Mouse (Mus musculus) embryonic facial prominence, embryonic 10.5 days (tissue): ENCODE results near the gene H2-T3. TPM values are rescaled to one million over a fixed set of nuclear protein-coding genes. Genes with fewer than 3 reads are reported as not detected.
"Not testable (repeated sequence)": the region's sequence is repeated elsewhere in the genome, so short reads cannot be mapped to it uniquely, and the experiment has no call there.

Experiments used
- DNase-seq: peaks from one replicate; pipeline ENCODE4 v3.0.0-alpha.2; 2017; ENCODE audit warnings: low spot score
- H3K27ac ChIP-seq: fragments of 300-500 bp; sonication (generic); replicated peaks from 2 replicates; pipeline ENCODE4 v1.5.1; 2016; ENCODE audit warnings: mild to moderate bottlenecking
- H3K27me3 ChIP-seq: fragments of 300-500 bp; sonication (generic); replicated peaks from 2 replicates; pipeline ENCODE4 v1.6.1; 2016; ENCODE audit warnings: low read depth, mild to moderate bottlenecking; ENCODE audit not compliant: poor library complexity, severe bottlenecking
- H3K36me3 ChIP-seq: fragments of 300-500 bp; sonication (generic); replicated peaks from 2 replicates; pipeline ENCODE4 v1.6.1; 2016; ENCODE audit warnings: mild to moderate bottlenecking, moderate library complexity
- H3K4me1 ChIP-seq: fragments of 300-500 bp; sonication (generic); 2 replicates; pipeline ENCODE4 v1.6.1; 2016
- H3K4me3 ChIP-seq: fragments of 300-500 bp; sonication (generic); 2 replicates; pipeline ENCODE4 v1.5.1; 2016; ENCODE audit warnings: mild to moderate bottlenecking, moderate library complexity
- H3K9me3 ChIP-seq: fragments of 300-500 bp; sonication (generic); 2 replicates; pipeline ENCODE4 v1.6.1; 2016; ENCODE audit warnings: mild to moderate bottlenecking
- WGBS: fragments of 180-500 bp; shearing (Covaris S2); methylation state at CpG from one replicate; pipeline ENCODE4 v1.1.7; 2016; 5-methylcytosine and 5-hydroxymethylcytosine counted together
- polyA plus RNA-seq: library from polyadenylated mRNA; unstranded; fragments of >200 nt; fragmentation: Nextera tagmentation; extraction: Ambion mirVana; gene quantifications from 2 replicates; pipeline ENCODE4 v1.2.1, GENCODE M21; 2016

The H2-T3 gene
- polyA plus RNA-seq, 1 experiment from 2014 or later = not detected

DNA sequence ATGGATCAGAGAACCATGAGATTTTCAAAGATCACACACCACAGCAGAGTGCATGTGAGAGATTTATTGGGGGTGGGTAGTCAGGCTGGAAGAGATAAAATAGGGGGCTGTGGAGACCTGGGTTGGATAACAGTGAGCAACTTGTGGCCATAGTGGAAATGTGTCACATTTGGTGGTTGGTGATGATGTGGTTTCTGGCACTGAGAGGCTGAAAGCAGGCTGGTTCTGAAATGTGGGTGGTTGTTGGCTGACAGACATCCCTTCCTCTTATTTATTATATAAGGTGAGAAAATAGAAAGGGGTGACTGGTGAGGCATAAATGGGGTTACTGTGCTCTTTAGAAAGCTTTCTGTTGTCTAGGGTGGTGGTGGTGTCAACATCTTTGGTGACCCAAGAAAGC, 20.3 kb downstream of the H2-T3 start:
- Histone ChIP-seq H3K4me3 (no peak overlapping the region), H3K9me3 (no peaks in the 10 kb centered on the region), H3K27ac (no peak overlapping the region), H3K27me3 (peaks cover 78% of the 10 kb centered on the region), H3K4me1 (peaks cover 10% of the 10 kb centered on the region), H3K36me3 (no peaks in the 10 kb centered on the region)
- DNase-seq = no peak

DNA sequence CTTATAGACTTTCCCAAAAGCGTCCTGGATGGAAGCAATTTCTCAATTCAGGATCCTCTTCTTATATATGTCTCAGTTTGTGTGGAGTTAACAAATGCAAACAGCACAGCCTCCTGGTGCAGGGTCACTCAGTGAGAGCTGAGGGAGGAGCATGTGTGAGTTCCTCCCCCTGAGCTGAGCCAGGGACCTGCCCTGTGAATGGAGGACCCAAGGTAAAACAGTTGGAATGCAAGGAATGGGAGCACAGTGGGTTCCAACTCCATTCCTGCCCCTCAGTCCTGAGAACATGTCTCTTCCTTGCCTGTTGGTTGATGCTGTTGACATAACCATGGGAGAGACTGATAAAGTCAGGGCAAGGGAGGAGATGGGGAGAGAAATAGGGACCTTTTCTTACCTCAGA, 21.0 kb downstream of the H2-T3 start:
- H3K36me3 ChIP-seq, H3K4me3 ChIP-seq, DNase-seq, H3K27ac ChIP-seq, H3K4me1 ChIP-seq, H3K9me3 ChIP-seq: not testable (repeated sequence)
- WGBS = 26% methylated on average over 1 of the region's 1 CpGs
- H3K27me3 ChIP-seq = peaks cover 82% of the 10 kb centered on the region

DNA sequence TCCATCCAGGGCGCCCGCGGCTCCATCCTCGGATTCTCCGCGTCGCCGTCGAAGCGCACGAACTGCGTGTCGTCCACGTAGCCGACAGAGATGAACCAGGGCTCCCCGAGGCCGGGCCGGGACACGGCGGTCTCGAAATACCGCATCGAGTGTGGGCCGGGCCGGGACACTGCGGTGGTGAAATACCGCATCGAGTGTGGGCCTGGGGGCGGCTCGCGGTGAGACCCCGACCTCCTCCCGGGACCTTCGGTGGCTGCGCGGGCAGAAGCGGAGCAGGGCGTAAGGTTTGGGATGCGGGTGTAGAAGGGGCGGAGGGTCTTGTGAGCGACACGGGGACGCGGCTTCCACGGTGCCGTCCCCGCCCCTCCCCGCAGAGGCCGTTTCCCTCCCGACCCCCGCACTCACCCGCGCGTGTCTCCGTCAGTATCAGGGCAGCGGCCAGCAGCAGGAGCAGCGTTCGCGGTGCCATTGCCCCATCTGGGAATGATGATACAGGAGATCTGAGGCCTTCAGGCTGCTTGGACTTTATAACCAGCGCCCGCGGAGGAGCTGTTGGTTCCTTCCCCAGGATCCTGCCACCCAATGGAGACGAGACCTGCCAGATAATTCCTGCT, 21.9 kb downstream of the H2-T3 start, which contains the start of gene Gm8909:
Gene Gm8909 (minus strand): TSS at position 499 of the 614 bp plus-strand sequence.
- Histone ChIP-seq H3K9me3 (no peaks in the 10 kb centered on the region), H3K36me3 (no peaks in the 10 kb centered on the region), H3K4me3 (peak within 1 kb of the TSS; percentile 43), H3K27me3 (peaks cover 90% of the 10 kb centered on the region), H3K27ac (no peak within 1 kb of the TSS), H3K4me1 (peaks cover 10% of the 10 kb centered on the region)
- WGBS = 2% methylated on average over 63 of the region's 63 CpGs
- DNase-seq = peak; percentile 30

DNA sequence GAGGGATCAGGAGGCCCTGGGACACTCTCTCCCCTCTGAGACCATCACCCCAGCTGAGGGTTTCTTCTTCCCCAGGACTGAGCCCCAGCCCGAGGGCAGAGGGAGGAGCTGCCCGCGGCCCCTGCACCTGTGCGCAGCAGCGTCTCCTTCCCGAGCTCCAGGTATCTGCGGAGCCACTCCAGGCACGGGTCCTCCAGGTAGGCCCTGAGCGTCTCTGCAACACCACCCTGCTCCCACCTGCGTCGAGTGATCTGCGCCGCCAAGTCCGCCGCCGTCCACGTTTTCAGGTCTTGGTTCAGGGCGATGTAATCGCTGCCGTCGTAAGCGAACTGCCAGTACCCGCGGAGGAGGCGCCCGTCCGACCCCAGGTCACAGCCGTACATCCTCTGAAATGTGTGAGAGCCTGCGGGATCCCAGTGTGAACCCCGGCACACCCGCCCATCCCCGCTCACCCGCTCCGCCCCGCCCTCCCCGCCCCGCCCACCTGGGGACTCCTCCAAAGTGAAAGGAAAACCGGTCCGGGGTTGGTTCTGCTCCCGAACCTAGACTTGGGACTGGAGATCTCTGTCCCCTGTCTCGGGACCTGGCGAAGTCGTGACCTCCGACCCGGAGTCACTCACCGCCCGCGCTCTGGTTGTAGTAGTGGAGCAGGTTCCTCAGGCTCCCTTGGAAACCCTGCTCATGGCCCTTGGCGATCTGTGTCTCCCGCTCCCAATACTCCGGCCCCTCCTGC, 22.6 kb downstream of the H2-T3 start:
- H3K9me3 ChIP-seq = no peaks in the 10 kb centered on the region
- H3K27me3 ChIP-seq = peaks cover 95% of the 10 kb centered on the region
- H3K36me3 ChIP-seq = no peaks in the 10 kb centered on the region
- H3K27ac ChIP-seq = no peak overlapping the region
- under 1% methylated on average over 51 of the region's 51 CpGs for WGBS
- DNase-seq = peak; percentile 35
- peaks cover 10% of the 10 kb centered on the region for H3K4me1 ChIP-seq
- peak overlapping the region; percentile 43 for H3K4me3 ChIP-seq

DNA sequence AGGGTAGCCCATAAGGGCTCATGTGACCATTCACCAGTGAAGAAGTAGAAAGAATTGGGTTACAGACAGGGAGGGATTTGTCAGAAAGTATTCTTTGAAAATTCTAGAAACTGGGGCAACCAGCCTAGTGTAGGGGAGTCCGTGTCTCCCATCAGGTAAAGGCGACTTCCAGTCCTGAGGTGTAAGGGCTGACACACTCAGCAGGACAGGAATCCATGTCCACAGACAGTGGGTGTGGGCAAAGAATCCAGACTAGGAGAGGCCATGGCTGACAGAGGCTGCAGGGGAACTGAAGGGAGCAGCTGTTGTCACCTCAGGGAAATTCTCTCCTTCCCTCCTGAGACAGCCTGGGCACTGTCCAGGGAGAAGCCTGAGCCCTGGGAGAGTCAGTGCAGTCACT, 23.2 kb downstream of the H2-T3 start:
- DNase-seq, H3K27ac ChIP-seq, H3K4me1 ChIP-seq, H3K9me3 ChIP-seq, H3K4me3 ChIP-seq, H3K36me3 ChIP-seq: not testable (repeated sequence)
- H3K27me3 ChIP-seq = peaks cover 97% of the 10 kb centered on the region
- WGBS = 16% methylated on average over 2 of the region's 2 CpGs

DNA sequence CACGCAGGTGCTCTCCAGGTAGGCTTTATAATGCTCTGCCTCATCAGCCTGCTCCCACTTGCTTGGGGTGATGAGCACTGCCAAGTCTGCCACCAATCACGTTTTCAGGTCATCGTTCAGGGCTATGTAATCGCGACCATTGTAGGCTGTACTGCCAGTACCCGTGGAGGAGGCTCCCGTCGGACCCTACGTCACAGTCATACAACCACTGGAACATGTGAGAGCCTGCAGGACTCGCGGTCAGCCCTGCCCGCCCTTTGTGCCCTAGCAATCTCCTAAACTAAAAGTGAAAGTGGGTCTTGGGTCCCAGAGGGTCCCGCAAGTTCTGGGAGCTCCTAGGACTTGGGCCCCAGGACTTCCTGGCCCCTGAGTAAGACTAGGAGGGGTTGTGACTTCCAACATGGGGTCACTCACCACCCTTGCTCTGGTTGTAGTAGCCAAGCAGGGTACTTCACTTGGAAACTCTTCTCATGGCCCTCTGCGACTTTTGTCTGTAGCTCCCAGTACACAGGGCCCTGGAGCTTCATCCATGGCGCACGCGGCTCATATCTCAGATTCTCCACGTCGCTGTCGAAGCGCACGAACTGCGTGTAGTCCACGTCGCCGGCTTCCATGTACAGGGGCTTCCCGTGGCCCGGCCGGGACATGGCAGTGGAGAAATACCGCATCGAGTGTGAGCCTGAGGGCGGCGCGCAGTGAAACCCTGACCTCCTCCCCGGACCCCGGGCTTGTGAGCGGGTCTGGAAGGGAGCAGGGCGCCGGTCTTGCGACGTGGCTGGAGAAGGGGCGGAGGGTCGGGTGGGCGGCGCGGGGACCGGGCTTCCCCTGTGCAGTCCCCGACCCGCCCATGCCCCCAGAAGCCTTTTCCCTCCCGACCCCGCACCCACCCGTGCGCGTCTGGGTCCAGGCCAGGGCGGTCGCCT, 28.7 kb downstream of the H2-T3 start:
- DNase-seq = peak; percentile 39
- no peak overlapping the region for H3K27ac ChIP-seq
- H3K9me3 ChIP-seq = no peaks in the 10 kb centered on the region
- 2% methylated on average over 56 of the region's 56 CpGs for WGBS
- H3K36me3 ChIP-seq = no peaks in the 10 kb centered on the region
- H3K27me3 ChIP-seq = peaks cover 99% of the 10 kb centered on the region
- peaks cover 4% of the 10 kb centered on the region for H3K4me1 ChIP-seq
- peak overlapping the region; percentile 36 for H3K4me3 ChIP-seq

DNA sequence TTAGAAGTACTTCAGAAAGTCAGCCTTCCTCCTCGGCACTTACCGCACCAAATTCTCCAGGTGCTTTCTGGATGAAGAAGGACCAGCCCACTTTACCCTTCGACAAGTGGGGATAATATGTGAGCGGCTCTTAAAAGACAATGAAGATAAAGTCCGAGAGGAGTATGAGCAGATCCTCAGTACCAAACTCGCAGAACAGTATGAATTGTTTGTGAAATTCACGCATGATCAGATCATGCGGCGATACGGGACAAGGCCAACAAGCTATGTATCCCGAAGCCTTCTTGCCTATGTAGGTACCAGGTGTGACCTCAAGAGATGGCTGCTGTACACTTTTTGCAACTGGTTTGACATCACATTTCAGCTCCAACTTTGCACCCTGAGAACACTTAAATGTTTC, 31.8 kb downstream of the H2-T3 start:
- H3K27me3 ChIP-seq = peaks cover 99% of the 10 kb centered on the region
- DNase-seq, H3K27ac ChIP-seq, H3K9me3 ChIP-seq, H3K4me1 ChIP-seq, H3K36me3 ChIP-seq: not testable (repeated sequence)
- peak overlapping the region; percentile 49; the same call in 1 of the 2 replicates for H3K4me3 ChIP-seq
- 13% methylated on average over 11 of the region's 11 CpGs for whole genome bisulfite sequencing

DNA sequence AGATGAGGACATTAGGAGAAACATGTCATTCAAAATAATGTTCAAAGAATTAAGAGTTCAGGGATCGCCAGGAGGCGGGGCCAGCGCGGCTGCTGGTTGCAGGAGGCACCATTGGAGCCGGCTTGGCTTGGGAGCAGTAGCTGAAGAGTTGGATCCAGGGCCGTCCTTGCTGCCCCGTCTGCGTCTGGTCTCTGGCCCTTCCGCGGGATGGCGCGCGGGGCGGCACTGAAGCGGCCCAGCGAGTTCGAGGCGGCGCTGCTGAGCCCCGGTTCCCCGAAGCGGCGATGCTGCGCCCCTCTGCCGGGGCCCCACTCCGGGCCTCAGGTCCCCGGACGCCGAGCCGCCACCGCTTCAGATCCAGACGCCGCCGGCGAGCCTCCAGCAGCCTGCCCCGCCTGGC, 32.3 kb downstream of the H2-T3 start:
- WGBS = under 1% methylated on average over 36 of the region's 36 CpGs
- H3K4me1 ChIP-seq, H3K36me3 ChIP-seq, H3K9me3 ChIP-seq, H3K27ac ChIP-seq: not testable (repeated sequence)
- Histone ChIP-seq H3K27me3 (peaks cover 99% of the 10 kb centered on the region), H3K4me3 (peak overlapping the region; percentile 49)
- DNase-seq = peak; percentile 66

DNA sequence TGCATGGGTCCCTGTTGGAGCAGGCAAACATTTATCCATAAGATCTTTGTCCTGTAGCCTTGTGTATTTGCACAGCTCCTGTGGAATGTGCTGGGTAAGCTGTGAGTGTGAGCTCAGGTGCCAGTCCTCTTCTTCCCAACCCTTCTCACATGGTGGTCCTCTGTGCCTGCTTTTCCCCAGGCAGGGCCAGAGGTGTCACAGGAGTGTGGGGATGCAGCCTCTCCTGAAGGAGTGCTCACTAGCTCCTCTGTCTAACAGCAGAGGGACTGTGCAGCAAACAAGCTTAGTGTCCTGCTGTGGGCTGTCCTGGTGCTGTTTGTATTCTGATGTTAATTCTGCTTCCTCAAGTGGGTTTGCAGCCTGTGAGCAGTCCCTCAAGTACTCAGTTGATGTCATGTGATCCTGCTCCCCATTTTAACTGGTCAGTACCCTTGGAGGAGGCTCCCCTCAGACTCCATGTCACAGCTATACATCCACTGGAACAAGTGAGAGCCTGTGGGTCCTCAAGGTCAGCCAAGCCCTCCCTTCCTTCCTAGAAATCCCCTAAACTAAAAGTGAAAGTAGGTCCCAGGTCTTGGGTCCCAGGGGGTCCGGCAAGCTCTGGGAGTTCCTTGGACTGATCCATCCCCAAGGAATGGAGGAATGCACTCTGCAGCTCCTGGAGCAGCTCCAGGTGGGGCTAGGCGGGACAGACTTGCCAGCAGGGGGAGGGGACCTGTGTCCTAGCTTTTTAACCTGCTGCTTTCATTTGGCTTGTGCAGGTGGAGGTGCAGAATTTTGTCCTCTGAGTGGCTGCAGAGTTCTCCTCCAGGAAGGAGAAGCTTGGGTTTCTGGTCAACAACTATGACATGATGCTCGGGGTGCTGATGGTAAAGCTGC, 35.6 kb downstream of the H2-T3 start:
- DNase-seq = no peak
- no peak overlapping the region for H3K4me3 ChIP-seq
- H3K27ac ChIP-seq = no peak overlapping the region
- H3K36me3 ChIP-seq = no peaks in the 10 kb centered on the region
- 17% methylated on average over 3 of the region's 3 CpGs for WGBS
- H3K9me3 ChIP-seq = no peaks in the 10 kb centered on the region
- H3K4me1 ChIP-seq = no peaks in the 10 kb centered on the region
- peaks cover 90% of the 10 kb centered on the region for H3K27me3 ChIP-seq

DNA sequence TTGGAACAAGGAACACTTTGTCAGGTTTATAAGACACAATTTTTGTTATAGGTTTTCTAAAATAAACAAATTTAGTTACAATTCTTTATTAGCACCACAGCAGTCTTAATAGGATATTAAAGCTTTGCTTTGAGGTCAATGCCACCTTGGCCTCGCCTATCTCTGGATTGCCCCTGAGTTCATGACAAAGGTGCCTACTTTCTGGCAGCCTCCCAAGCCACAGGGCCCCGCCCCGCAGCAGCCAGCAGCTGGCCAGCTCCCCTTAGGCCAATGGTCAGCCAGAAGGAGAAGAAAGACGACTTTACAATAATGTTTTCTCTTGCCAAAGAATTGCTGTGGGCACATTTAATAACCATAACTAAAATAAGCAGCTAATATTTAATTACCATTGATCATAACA, 38.9 kb downstream of the H2-T3 start:
- DNase-seq, H3K4me1 ChIP-seq, H3K4me3 ChIP-seq, H3K9me3 ChIP-seq, H3K36me3 ChIP-seq, H3K27ac ChIP-seq: not testable (repeated sequence)
- peaks cover 89% of the 10 kb centered on the region for H3K27me3 ChIP-seq
- WGBS = 46% methylated on average over 4 of the region's 4 CpGs

DNA sequence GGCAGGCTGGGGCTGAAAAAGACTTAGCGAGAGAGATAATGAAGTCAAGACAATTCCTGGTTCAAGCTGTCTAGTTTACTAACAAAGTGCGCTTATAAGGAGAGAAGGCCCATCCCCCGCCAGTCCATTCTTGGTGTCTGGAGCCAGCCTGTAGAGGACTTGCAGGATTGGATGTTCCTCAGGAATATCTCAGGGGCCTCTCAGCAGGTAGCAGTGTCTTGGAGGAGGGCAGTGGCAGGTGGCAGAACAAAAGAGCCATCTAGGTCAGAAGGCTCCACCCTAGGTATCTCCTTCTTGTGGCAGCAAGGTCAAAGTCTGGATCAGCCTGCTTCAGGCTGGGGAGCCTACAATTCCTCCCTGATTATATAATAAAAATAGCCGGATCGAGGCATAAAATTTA, 41.6 kb downstream of the H2-T3 start:
- H3K36me3 ChIP-seq, DNase-seq, H3K27ac ChIP-seq, H3K4me3 ChIP-seq, H3K9me3 ChIP-seq: not testable (repeated sequence)
- Histone ChIP-seq H3K27me3 (peaks cover 87% of the 10 kb centered on the region), H3K4me1 (peaks cover 10% of the 10 kb centered on the region)
- WGBS = 69% methylated on average over 5 of the region's 5 CpGs

DNA sequence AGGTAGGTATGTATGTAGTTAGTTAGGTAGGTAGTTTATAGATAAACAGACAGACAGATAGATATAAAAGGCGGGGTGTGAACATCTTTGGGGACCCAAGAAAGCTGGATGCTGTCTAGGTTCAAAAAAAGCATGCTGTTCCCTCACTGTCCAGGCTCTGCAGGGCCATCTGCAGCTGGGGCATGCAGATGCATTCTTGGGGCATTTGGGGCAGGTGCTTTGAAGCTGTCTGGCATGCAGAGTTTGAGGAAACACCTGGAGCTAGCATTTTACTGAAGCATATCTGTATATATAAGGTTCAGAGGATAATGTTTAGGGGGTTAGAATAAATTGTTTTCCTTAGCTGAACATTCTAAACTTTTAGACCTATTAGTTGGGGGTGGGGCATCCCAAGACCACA, 43.1 kb downstream of the H2-T3 start:
- peaks cover 10% of the 10 kb centered on the region for H3K4me1 ChIP-seq
- WGBS = 83% methylated on average over 1 of the region's 1 CpGs
- H3K36me3 ChIP-seq, H3K4me3 ChIP-seq, H3K9me3 ChIP-seq, DNase-seq, H3K27ac ChIP-seq: not testable (repeated sequence)
- peaks cover 86% of the 10 kb centered on the region for H3K27me3 ChIP-seq
